Mouse (Mus musculus) liver, adult 2 months (tissue): ENCODE results near the gene Slc12a1. TPM values are rescaled to one million over a fixed set of nuclear protein-coding genes. Genes with fewer than 3 reads are reported as not detected.

Source experiments
- DNase-seq: peaks from one replicate; pipeline ENCODE4 v3.0.0-alpha.2; 2011; ENCODE audit warnings: low read depth, low spot score; ENCODE audit errors: extremely low read depth
- H3K27ac ChIP-seq: fragments of 200-500 bp; replicated peaks from 2 replicates; pipeline ENCODE4 v1.5.1; 2012; ENCODE audit warnings: low read depth, mild to moderate bottlenecking, control low read depth, inconsistent platforms, low read length; ENCODE audit not compliant: insufficient read depth
- H3K27me3 ChIP-seq: fragments of 200-500 bp; 2 replicates; pipeline ENCODE4 v1.6.1; 2012; ENCODE audit warnings: mild to moderate bottlenecking, moderate library complexity, low read length, inconsistent platforms; ENCODE audit not compliant: control insufficient read depth, insufficient read depth
- H3K36me3 ChIP-seq: fragments of 200-500 bp; 2 replicates; pipeline ENCODE4 v1.6.1; 2012; ENCODE audit warnings: low read length, inconsistent platforms; ENCODE audit not compliant: control insufficient read depth, insufficient read depth
- H3K4me1 ChIP-seq: fragments of 200-500 bp; 2 replicates; pipeline ENCODE4 v1.6.1; 2011; ENCODE audit warnings: low read length; ENCODE audit not compliant: control insufficient read depth, insufficient read depth
- H3K4me3 ChIP-seq: fragments of 200-500 bp; 2 replicates; pipeline ENCODE4 v1.5.1; 2011; ENCODE audit warnings: low read depth, mild to moderate bottlenecking, control low read depth, low read length, moderate library complexity; ENCODE audit not compliant: insufficient read depth
- H3K79me2 ChIP-seq: fragments of 200-500 bp; 2 replicates; pipeline ENCODE4 v1.6.1; 2012; ENCODE audit warnings: inconsistent platforms, mild to moderate bottlenecking, low read length, moderate library complexity; ENCODE audit not compliant: control insufficient read depth, insufficient read depth
- H3K9ac ChIP-seq: fragments of 200-500 bp; 2 replicates; pipeline ENCODE4 v1.6.1; 2012; ENCODE audit warnings: low read depth, mild to moderate bottlenecking, control low read depth, inconsistent platforms, low read length
- CTCF ChIP-seq: fragments of 200-500 bp; IDR thresholded peaks from 2 replicates; pipeline ENCODE4 v1.5.1; 2011; ENCODE audit warnings: low read depth, low read length, control low read depth
- POLR2A ChIP-seq: fragments of 200-500 bp; IDR thresholded peaks from 2 replicates; pipeline ENCODE4 v1.6.1; 2011; ENCODE audit warnings: low read length, control low read depth; ENCODE audit not compliant: insufficient read depth; ENCODE audit errors: extremely low read depth
- WGBS: fragments of 180-500 bp; shearing (Covaris S2); methylation state at CpG from one replicate; pipeline ENCODE4 v1.1.7; 2018; 5-methylcytosine and 5-hydroxymethylcytosine counted together
- polyA plus RNA-seq: library from polyadenylated mRNA; depleted of rRNA; stranded (reverse); fragments of >200 nt; gene quantifications from 2 replicates; pipeline ENCODE4 v1.2.3, GENCODE M21; 2012
- total RNA-seq: library from RNA; depleted of rRNA; stranded (reverse); fragments of >200 nt; gene quantifications from 2 replicates; pipeline ENCODE4 v1.2.3, GENCODE M21; 2014

The Slc12a1 gene
- total and polyA plus RNA-seq, 2 experiments = not detected

DNA sequence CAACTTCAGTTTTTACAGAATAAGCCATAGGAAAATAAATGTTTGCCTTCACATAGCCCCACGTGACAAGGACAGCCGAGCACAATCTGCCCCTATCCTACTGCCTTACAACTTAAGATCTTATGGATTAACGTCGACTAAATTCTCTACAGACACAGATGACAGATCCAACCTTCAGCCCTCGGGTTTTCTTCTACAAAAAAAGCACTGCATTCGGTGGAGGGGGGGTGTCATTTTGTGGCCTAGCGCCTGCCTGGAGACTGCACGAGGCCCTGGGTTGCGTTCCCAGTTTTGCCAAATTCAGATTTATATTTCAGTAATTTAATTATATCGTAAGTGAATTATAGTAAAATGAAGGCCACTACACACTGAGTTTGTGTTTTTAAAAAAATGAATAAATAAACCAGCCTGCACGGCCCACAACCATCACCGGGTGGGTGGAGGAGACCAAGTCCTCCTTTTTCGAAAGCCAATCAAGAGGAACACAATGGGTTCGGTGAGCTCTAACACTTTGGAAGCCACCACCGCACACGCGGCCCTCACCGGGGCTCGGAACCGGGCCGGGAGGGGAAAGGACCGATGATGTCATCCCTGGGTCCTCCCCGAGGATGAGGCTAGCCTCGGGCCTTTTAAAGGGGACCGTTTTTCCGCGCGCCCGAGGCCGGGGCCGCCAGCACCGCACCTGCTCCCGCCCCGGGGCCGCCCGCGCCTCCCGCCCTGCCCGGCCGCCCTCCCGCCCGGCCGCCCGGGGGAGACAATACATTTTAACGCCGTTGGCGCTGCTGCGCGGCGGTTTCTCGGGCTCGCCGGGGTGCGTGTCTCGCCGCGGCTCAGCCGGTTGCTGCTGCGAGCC lies 29.5 kb upstream of the Slc12a1 start:
- H3K4me1 ChIP-seq = peaks cover 6% of the 10 kb centered on the region; the same call in 1 of the 2 replicates
- H3K27ac ChIP-seq = no peak overlapping the region; the same call in 1 of the 2 replicates
- TF ChIP-seq CTCF = no peak
- no peak for TF ChIP-seq POLR2A
- peak; percentile 52 for DNase-seq
- H3K79me2 ChIP-seq = peaks cover 11% of the 10 kb centered on the region; the same call in 1 of the 2 replicates
- peak overlapping the region; percentile 79 for H3K9ac ChIP-seq
- peak overlapping the region; percentile 65 for H3K4me3 ChIP-seq
- no peaks in the 10 kb centered on the region for H3K36me3 ChIP-seq
- WGBS = 3% methylated on average over 58 of the region's 59 CpGs
- H3K27me3 ChIP-seq = no peaks in the 10 kb centered on the region

DNA sequence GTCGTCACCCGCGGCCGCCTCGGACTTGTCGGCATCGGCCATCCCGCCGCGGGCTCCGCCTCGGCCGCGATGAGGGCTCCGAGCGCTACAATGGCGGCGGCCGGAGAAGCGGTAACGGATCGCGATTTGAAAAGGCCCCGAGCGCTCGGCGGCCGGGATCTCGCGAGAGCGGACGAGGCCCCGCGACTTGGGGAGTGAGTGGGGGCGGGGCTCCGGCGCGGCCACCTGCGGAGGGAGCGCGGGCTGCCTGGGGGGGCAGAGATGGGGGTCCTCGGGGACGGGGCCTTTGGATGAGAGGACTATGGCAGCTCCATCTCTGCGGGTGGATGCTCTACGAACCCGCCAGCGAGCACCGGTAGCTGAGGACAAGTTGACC lies 28.8 kb upstream of the Slc12a1 start, which contains the start of gene Myef2:
TSS of gene Myef2 (minus strand) at position 185 of the 376 bp plus-strand sequence.
- H3K4me1 ChIP-seq = peaks cover 6% of the 10 kb centered on the region; the same call in 1 of the 2 replicates
- H3K9ac ChIP-seq = peak within 1 kb of the TSS; percentile 79
- H3K27me3 ChIP-seq = no peaks in the 10 kb centered on the region
- H3K4me3 ChIP-seq = peak within 1 kb of the TSS; percentile 65
- H3K36me3 ChIP-seq = no peaks in the 10 kb centered on the region
- TF ChIP-seq POLR2A (no peak), CTCF (no peak)
- peak; percentile 37 for DNase-seq
- WGBS = 2% methylated on average over 48 of the region's 48 CpGs
- no peak within 1 kb of the TSS; the same call in 1 of the 2 replicates for H3K27ac ChIP-seq
- peaks cover 8% of the 10 kb centered on the region; the same call in 1 of the 2 replicates for H3K79me2 ChIP-seq

DNA sequence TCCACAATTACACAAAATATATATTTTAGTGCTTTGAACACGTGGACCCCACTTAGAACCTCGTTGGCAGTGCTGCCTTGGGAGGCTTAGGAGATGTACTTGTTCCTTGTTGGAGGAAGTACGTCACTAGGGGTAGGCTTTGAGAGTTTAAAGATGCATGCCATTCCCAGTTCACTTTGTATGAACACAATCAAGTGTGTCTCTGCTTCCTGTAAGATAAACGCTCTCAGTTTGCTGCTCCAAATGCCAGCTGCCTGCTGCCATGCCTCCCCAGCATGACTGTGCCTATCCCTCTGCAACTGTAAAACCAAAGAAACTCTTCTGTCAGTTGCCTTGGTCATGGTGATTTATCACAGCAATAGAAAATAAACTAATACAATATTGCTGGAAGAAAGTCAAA lies 26.5 kb upstream of the Slc12a1 start:
- no peak for TF ChIP-seq POLR2A
- no peak for TF ChIP-seq CTCF
- Histone ChIP-seq H3K27ac (no peak overlapping the region), H3K4me3 (no peak overlapping the region), H3K36me3 (no peaks in the 10 kb centered on the region), H3K27me3 (no peaks in the 10 kb centered on the region), H3K4me1 (peaks cover 6% of the 10 kb centered on the region; the same call in 1 of the 2 replicates), H3K79me2 (peaks cover 2% of the 10 kb centered on the region; the same call in 1 of the 2 replicates), H3K9ac (no peak overlapping the region)
- no peak for DNase-seq
- WGBS = 50% methylated on average over 4 of the region's 4 CpGs

DNA sequence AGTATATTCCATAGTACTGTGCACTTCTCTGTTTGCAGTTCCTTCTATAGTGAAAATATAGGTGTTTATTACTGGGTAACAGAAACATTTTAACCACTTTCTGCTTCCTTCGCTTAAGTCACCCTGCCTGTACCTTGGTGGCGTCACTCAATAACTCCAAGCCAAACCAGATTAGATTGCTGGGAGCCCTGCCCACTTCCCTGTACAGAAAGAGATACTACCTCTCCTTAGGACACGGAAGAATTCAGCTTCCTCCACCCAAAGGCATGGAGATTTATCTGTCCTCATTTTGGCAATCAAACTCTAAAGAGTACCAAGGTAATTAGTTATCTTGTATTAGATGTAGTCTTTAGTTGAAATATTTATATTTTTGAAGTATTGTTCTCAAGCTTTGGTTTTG lies 25.5 kb upstream of the Slc12a1 start:
- Histone ChIP-seq H3K79me2 (no peaks in the 10 kb centered on the region), H3K4me1 (peaks cover 6% of the 10 kb centered on the region; the same call in 1 of the 2 replicates)
- WGBS = 85% methylated on average over 3 of the region's 3 CpGs

DNA sequence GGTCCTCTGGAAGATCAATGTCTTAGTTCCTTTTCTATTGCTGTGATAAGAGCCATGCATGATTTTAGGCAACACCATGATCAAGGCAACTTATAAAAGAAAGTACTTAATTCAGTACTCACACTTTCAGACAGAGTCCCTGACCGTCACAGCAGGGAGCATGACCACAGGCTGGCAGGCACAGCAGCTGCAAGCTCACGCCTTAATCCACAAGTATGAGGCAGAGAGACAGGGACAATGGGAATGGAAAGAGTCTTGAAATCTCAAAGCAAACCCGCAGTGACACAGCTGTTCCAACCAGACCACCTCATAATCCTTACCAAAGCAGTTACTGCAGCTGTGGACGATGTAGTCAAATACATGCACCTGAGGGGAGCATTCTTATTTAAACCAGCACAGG lies 18.2 kb upstream of the Slc12a1 start:
- Histone ChIP-seq H3K79me2 (no peaks in the 10 kb centered on the region), H3K27me3 (peaks cover 3% of the 10 kb centered on the region; the same call in 1 of the 2 replicates), H3K4me1 (no peaks in the 10 kb centered on the region), H3K4me3 (no peak overlapping the region), H3K9ac (no peak overlapping the region), H3K27ac (no peak overlapping the region), H3K36me3 (no peaks in the 10 kb centered on the region)
- no peak for DNase-seq
- no peak for TF ChIP-seq POLR2A
- no peak for TF ChIP-seq CTCF
- WGBS = 36% methylated on average over 4 of the region's 4 CpGs

More for the DNA sequence above, 25.5 kb upstream of the Slc12a1 start:
- H3K27me3 ChIP-seq = no peaks in the 10 kb centered on the region
- no peak for DNase-seq
- no peak overlapping the region for H3K4me3 ChIP-seq
- no peak overlapping the region for H3K9ac ChIP-seq
- H3K27ac ChIP-seq = no peak overlapping the region
- H3K36me3 ChIP-seq = no peaks in the 10 kb centered on the region
- TF ChIP-seq POLR2A = no peak
- TF ChIP-seq CTCF = no peak
